Mouse (Mus musculus) gastrocnemius, postnatal 25 days (tissue): ENCODE data around the gene Egfem1. TPM values are rescaled to one million over a fixed set of nuclear protein-coding genes. Genes with fewer than 3 reads are reported as not detected.

Experiments
- DNase-seq: peaks from one replicate; pipeline ENCODE4 v3.0.0; 2022
- total RNA-seq, 2 experiments: library from RNA; stranded (reverse); gene quantifications; 1 replicate in 1 of 2; 2 replicates in 1 of 2; pipeline ENCODE4 v1.2.3; 2021

Gene Egfem1
- total RNA-seq, 2 experiments from 2014 or later = not detected

GRCm38 (mm10) chr3:29345805-29346204, 264.0 kb downstream of the Egfem1 start:
- no peak for DNase-seq

DNA sequence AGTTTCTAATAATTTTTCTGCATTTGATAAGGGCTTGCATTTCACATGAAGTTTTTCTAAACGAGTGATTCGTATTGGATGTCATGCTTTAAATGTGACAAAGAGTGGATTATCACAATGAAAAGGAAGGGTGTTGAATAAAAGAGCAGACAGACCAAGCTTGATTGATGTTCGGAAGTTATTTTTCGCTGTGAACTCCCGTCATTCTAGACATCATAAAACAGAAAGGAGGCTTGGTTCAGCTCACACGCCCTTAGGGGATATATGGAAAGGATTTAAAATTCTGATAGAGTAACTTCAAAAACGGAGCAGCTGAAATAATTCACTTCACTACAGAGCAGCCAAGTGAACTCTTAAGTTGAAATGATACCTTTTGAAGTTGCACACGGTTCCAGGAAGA, 285.1 kb downstream of the Egfem1 start:
- no peak for DNase-seq

DNA sequence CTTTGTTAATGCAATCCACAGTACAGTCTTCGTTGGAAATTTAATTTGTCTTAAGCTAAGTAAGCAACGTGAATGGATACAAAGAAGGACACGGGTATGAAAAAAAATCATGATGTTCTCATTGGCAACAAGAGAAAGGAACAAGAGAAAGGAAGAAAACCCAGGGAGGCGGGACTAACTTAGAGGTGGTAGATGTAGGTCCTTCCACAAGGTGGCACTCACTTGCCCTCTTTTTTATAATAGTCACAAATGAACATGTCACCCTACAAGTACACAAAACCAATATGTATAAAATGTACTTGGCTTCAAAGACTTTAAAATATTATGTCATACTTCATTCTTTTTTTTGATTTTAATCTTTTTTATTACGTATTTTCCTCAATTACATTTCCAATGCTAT, 288.7 kb downstream of the Egfem1 start:
- no peak for DNase-seq

GRCm38 (mm10) chr3:29381255-29381654, 299.4 kb downstream of the Egfem1 start:
- DNase-seq = no peak

DNA sequence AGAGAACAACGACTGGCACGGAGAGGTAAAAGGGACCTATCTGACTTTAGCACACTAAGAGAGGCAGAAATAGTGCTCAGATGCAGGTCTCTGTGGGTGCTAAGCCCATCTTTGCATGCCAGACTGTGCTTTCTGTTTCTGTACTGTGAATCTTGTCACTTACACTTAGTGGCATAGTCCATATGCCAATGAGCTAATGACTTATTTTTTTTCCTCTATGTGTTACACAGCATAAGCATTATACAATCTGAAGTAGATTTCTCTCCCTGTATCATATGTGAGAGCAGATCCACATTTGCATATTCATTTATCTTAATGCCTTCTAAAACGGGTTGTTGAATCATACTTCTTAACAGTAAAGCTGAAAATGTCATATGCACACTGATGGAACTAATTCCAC, 317.2 kb downstream of the Egfem1 start:
- no peak for DNase-seq

DNA sequence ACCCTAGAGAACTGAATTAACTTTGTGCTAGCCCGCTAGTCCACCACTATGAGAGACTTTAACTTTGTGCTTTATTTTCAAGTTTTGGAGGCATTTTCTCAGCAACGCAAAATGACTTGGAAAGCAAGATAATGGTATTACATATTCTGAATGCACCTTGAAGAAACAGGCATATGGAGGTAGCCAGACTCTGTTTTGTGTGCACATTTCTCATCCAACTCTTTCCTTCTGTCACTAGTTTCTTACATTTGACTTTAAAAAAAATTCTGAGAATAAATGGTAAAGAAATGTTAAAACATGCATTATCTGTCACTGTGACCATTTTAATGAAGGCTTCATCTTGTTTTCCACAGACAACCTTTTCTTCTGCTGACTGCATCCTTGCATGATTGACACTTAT, 339.8 kb downstream of the Egfem1 start:
- DNase-seq = no peak

DNA sequence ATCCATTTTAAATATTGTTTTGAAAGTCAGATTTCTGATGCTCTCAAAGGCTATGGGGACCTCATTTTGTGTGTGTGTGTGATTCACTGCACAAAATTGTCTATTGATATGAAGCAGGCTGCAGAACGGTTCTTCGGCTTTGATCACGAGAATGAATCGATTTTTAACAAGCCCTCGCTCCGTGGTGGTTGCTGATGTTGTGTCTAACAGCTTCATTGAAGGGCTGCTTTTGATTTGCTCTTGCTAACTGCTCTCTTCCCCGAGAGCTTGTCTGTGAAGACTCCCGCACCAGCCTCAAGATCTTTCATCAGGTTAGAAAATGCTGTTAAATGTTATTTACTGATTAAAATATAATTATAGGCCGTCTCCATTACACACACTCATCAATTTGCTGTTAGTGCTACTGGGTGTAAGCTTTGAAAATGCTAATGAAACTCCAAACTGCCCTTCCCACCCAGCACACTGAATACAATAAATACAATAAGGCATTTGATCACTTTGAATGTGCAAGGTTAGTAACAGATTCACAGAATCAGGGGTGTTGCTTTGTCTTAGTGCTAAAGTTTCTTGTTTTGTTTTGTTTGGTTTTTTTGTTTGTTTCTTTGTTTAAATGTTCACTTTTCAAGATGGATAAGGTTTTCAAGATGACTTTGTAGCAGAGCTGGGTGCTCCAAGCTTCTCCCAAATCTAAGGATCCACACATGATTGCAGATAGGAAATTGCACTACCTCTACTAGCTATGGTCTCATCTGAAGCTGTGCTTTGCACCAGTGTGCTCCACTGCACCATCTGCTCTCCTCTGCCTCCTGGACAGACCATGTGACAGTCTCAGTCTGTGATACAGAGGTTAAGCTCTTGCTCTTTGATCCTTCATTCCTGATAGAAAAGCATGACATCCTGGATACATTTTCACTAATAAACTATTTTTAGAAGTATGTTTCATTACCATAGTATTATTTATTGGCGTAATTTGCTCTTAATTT, 350.6 kb downstream of the Egfem1 start:
- no peak for DNase-seq

GRCm38 (mm10) chr3:29443024-29443423, 361.2 kb downstream of the Egfem1 start:
- no peak for DNase-seq

GRCm38 (mm10) chr3:29444661-29445060, 362.8 kb downstream of the Egfem1 start:
- no peak for DNase-seq

GRCm38 (mm10) chr3:29446081-29446480, 364.3 kb downstream of the Egfem1 start:
- DNase-seq = no peak

DNA sequence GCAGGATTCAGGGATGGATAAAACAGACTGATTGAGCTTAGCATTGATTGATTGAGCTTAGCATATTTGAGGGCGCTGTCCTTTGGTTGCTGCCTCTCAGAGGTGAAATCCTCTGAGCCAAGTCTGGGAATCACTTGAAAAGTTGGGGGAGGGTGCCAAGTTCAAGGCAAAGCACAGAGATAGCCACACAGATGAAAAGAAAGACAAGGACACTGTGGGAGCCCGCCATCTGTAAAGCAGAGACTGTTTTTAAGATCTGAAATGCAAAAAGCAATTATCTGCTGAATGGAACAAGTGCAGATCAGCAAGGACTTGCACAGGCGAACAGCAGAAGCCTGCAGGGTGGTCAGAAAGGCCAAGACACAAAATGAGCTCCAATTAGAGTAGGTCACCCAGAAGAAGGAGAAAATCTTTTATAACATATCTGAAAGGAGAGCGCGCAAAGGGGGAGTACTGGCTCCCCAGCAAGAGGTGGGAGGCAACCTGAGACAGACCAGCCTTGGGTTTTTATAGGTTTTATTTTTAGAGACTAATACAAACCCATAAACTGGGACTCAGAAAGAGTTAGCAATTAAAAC, 367.1 kb downstream of the Egfem1 start:
- DNase-seq = no peak

- DNase-seq = no peak
Measured at GRCm38 (mm10) chr3:29498211-29498610, 416.4 kb downstream of the Egfem1 start.

GRCm38 (mm10) chr3:29499188-29499587, 417.4 kb downstream of the Egfem1 start:
- no peak for DNase-seq

DNA sequence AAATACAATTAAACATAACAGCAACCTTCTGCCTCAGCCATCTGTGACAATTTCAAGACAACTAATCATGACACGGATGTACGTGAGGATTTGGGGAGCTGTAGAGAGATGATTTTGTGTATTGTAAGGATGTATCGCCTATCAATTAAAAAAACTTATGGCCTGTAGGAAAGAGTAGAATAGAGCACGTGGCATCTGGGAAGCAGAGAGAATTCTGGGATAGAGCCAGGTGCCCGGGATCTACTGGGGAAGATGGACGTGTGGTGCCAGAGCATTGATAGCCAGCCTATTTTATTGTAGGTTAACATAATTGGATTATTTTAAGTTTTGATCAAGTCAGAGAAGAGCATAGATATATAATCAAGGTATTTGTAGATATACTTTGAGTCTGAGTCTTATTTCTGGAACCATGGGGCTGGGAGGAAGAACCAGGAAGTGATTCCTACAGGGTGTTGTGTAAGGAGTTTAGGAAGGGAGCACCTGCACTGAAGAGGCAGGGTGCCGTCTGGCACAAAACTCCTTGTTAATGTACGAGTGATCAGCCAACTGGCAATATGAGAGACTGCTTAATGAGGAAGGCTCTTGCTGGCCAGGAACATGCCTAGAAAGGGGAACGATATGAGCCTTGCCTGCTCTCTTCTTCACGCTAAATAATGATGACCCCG, 443.6 kb downstream of the Egfem1 start:
- no peak for DNase-seq

GRCm38 (mm10) chr3:29525963-29526301, 444.1 kb downstream of the Egfem1 start:
- DNase-seq = no peak

- DNase-seq = no peak
Measured at GRCm38 (mm10) chr3:29539211-29539610, 457.4 kb downstream of the Egfem1 start.

DNA sequence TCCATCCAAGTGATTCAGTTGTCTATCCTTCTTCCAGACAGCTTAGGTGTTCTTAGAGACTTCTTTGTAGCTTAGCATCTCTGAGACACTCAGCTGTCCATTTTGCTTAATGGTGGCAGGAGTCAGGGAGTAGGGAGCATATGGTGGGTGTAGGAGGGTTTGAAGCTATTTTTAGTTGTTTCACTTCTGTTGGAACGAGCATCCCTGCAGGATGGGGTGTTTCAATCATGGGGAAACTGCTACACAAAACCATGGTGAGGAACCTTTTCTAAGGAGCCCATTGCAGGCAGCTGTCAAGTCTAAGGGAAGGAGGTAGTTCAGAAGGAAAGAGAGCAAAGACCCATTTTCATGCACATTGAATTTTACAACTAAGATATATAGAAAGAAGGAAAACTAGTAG, 458.1 kb downstream of the Egfem1 start:
- DNase-seq = no peak

DNA sequence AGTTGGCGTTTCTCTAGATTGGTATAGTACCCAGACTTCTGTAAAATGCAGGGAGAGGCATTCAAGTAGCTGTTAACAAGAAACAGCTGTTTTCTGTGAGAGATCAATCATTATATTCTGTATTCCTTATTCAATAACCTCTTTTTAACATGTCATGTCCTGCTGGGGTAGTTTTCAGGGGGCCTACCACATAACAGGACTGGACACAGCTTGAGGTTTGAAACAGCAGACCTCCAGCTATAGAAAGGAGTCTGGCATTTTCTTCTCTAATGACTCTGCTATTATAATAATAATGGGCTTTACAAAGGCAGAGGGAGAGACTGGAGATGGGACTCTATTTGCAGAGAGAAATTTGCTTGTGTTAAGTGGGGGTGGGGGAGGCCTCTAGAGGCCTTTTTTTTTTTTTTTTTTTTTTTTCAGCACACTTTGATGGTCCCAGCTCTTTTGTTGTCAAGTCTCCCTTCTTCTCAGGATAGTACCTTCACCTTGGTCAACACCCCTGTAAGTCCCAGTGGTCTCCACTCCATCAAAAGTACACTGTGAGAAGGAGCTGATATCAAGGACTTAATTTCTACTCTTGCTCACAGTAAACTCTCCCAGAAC, 459.8 kb downstream of the Egfem1 start:
- no peak for DNase-seq

DNA sequence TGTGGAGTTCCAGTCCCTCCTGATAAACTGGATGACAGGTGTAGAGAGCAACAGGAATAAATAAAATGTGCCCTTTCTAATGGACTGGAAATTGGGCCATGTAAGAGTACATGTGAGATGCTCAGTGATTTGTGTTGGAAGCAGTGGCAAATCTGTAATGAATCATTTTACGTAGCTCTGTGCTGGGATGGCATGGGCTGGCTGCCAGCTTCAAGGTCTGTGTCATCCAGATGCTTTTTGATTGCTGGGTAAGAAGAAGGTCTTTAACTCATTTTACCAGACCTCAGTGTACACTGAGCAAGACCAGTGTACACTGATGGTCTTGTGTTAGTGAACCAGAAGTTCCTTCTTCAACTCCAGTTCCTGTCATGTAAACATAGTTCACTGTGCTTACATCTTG, 462.2 kb downstream of the Egfem1 start:
- no peak for DNase-seq

- DNase-seq = no peak
Measured at GRCm38 (mm10) chr3:29563171-29563570, 481.3 kb downstream of the Egfem1 start.

- no peak for DNase-seq
Measured at GRCm38 (mm10) chr3:29578055-29578860, 496.4 kb downstream of the Egfem1 start.

GRCm38 (mm10) chr3:29582749-29583148, 500.9 kb downstream of the Egfem1 start:
- DNase-seq = no peak
